Mouse (Mus musculus) G1E (cell line): ENCODE measurements around the gene Cdkal1.

Experiments used
- CTCF ChIP-seq: IDR thresholded peaks from 2 replicates; pipeline ENCODE4 v1.5.1; 2012; ENCODE audit warnings: low read depth, low read length, inconsistent platforms, mixed read lengths
- GATA2 ChIP-seq: IDR thresholded peaks from 2 replicates; pipeline ENCODE4 v1.6.1; 2012; ENCODE audit warnings: low read depth, low read length, inconsistent platforms, borderline replicate concordance
- POLR2AphosphoS5 ChIP-seq: IDR thresholded peaks from 2 replicates; pipeline ENCODE4 v1.6.1; 2012; ENCODE audit warnings: low read depth, low read length, inconsistent platforms; ENCODE audit not compliant: insufficient replicate concordance
- TAL1 ChIP-seq: conservative IDR thresholded peaks from 2 replicates; pipeline ENCODE4 v1.6.1; 2012; ENCODE audit warnings: low read depth, low read length, inconsistent platforms, mixed read lengths

- TF ChIP-seq CTCF (no peak), GATA2 (no peak), POLR2AphosphoS5 (no peak), TAL1 (no peak)
Observed at GRCm38 (mm10) chr13:29196798-29197498, 658.5 kb downstream of the Cdkal1 start.
